Mouse (Mus musculus) hindbrain, embryonic 16.5 days (tissue): ENCODE data around the gene Trmt13. TPM values are rescaled to one million over a fixed set of nuclear protein-coding genes. Genes with fewer than 3 reads are reported as not detected.

Experiments
- ATAC-seq: fragments of 200-750 bp; cut with Nextera tagmentation; 2 replicates; pipeline ENCODE4 v1.8.0; 2017; ENCODE audit warnings: moderate TSS enrichment, moderate library complexity
- H3K27ac ChIP-seq: fragments of 300-500 bp; sonication (generic); 2 replicates; pipeline ENCODE4 v1.5.1; 2014; ENCODE audit warnings: low read depth, mild to moderate bottlenecking, control low read depth, low read length, moderate library complexity
- H3K27me3 ChIP-seq: fragments of 300-500 bp; sonication (generic); replicated peaks from 2 replicates; pipeline ENCODE4 v1.6.1; 2014; ENCODE audit warnings: low read length; ENCODE audit not compliant: control insufficient read depth, insufficient read depth
- H3K36me3 ChIP-seq: fragments of 300-500 bp; sonication (generic); 2 replicates; pipeline ENCODE4 v1.6.1; 2014; ENCODE audit warnings: mild to moderate bottlenecking, low read length, moderate library complexity, mixed read lengths; ENCODE audit not compliant: control insufficient read depth, insufficient read depth
- H3K4me1 ChIP-seq: fragments of 300-500 bp; sonication (generic); 2 replicates; pipeline ENCODE4 v1.6.1; 2014; ENCODE audit warnings: low read depth, low read length; ENCODE audit not compliant: control insufficient read depth, insufficient read depth
- H3K4me2 ChIP-seq: fragments of 300-500 bp; sonication (generic); 2 replicates; pipeline ENCODE4 v1.6.1; 2014; ENCODE audit warnings: mild to moderate bottlenecking, low read length, control low read depth, moderate library complexity
- H3K4me3 ChIP-seq: fragments of 300-500 bp; sonication (generic); 2 replicates; pipeline ENCODE4 v1.5.1; 2014; ENCODE audit warnings: mild to moderate bottlenecking, low read length, control low read depth, moderate library complexity
- H3K9ac ChIP-seq: fragments of 300-500 bp; sonication (generic); 2 replicates; pipeline ENCODE4 v1.6.1; 2014; ENCODE audit warnings: low read depth, mild to moderate bottlenecking, control low read depth, low read length, moderate library complexity
- H3K9me3 ChIP-seq: fragments of 300-500 bp; sonication (generic); 2 replicates; pipeline ENCODE4 v1.6.1; 2014; ENCODE audit warnings: mild to moderate bottlenecking, low read length, moderate library complexity; ENCODE audit not compliant: control insufficient read depth
- WGBS: fragments of 180-500 bp; shearing (Covaris S2); extraction: QIAGEN DNeasy Blood & Tissue Kit; methylation state at CpG from one replicate; pipeline ENCODE4 v1.1.7; 2014; 5-methylcytosine and 5-hydroxymethylcytosine counted together
- polyA plus RNA-seq: library from polyadenylated mRNA; unstranded; fragments of >200 nt; fragmentation: Nextera tagmentation; extraction: Ambion mirVana; gene quantifications from 2 replicates; pipeline ENCODE4 v1.2.1, GENCODE M21; 2015

The Trmt13 gene
- polyA plus RNA-seq, 1 experiment from 2014 or later: 22.5 TPM

GRCm38 (mm10) chr3:116653278-116653945 lies 39.0 kb upstream of the Trmt13 start:
- no peak overlapping the region for H3K4me2 ChIP-seq
- H3K27ac ChIP-seq: no peak overlapping the region
- H3K9me3 ChIP-seq: no peaks in the 10 kb centered on the region
- H3K4me3 ChIP-seq: no peak overlapping the region
- no peak; the same call in 1 of the 2 replicates for ATAC-seq
- H3K9ac ChIP-seq: no peak overlapping the region
- WGBS: 65% methylated on average over 5 of the region's 5 CpGs
- H3K4me1 ChIP-seq: peaks cover 12% of the 10 kb centered on the region
- 0 out of 2 replicates have a peak, but pooled peaks cover 2% of the 10 kb centered on the region for H3K36me3 ChIP-seq
- no peaks in the 10 kb centered on the region for H3K27me3 ChIP-seq

DNA sequence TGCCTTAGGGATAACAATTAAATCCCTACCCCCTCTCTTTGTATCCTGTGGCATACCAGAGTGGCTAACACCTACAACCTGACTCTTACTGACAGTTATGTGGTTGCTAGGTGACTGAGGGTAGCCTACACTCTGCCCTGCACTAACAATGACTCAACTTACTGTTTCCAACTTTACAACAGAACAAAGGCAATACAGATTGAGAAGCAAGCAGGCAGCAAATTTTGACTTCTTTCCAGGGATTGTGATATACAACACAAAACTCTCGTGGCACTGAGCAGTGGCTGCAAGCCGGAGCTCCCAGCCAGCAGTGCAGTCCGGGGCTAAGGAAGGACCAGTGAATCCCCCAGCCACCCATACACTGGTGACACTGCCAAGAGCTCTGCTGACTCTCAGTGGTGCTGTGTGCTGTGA lies 37.7 kb upstream of the Trmt13 start:
- H3K27me3 ChIP-seq: no peaks in the 10 kb centered on the region
- H3K27ac ChIP-seq: no peak overlapping the region
- 0 out of 2 replicates have a peak, but pooled peaks cover 2% of the 10 kb centered on the region for H3K36me3 ChIP-seq
- 50% methylated on average over 3 of the region's 3 CpGs for WGBS
- H3K9me3 ChIP-seq: no peaks in the 10 kb centered on the region
- H3K4me3 ChIP-seq: no peak overlapping the region
- H3K9ac ChIP-seq: no peak overlapping the region
- no peak overlapping the region for H3K4me2 ChIP-seq
- H3K4me1 ChIP-seq: peaks cover 9% of the 10 kb centered on the region
- peak; percentile 66; the same call in 1 of the 2 replicates for ATAC-seq

GRCm38 (mm10) chr3:116650698-116651097 lies 36.3 kb upstream of the Trmt13 start:
- H3K4me1 ChIP-seq: peaks cover 9% of the 10 kb centered on the region
- no peak overlapping the region for H3K9ac ChIP-seq
- no peak overlapping the region for H3K27ac ChIP-seq
- no peak overlapping the region for H3K4me3 ChIP-seq
- H3K9me3 ChIP-seq: no peaks in the 10 kb centered on the region
- H3K27me3 ChIP-seq: no peaks in the 10 kb centered on the region
- WGBS: 96% methylated on average over 9 of the region's 9 CpGs
- H3K4me2 ChIP-seq: no peak overlapping the region
- ATAC-seq: no peak
- H3K36me3 ChIP-seq: peaks cover 5% of the 10 kb centered on the region; the same call in 1 of the 2 replicates

DNA sequence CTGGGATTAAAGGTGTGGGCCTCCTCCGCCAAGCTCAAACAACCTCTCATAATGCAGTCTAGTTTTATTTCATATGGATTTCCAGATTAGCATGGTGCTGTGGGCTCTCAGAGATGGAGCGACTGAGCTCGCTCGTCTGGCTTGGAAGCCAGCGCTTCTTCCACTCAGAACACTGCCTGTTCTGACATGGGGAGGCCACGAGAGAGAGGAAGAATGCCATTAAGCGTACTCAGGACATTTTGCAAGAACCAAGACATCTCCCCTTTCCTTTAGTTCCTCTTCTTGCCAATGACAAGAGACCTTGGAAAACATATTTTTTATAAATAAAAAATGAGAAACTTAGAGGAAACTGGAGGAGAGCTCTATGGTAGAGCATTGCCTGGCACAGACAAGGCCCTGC lies 34.4 kb upstream of the Trmt13 start:
- Histone ChIP-seq H3K4me1 (peaks cover 7% of the 10 kb centered on the region), H3K4me3 (no peak overlapping the region), H3K9ac (no peak overlapping the region), H3K4me2 (no peak overlapping the region), H3K27me3 (no peaks in the 10 kb centered on the region), H3K36me3 (peaks cover 13% of the 10 kb centered on the region; the same call in 1 of the 2 replicates), H3K27ac (no peak overlapping the region), H3K9me3 (no peaks in the 10 kb centered on the region)
- 90% methylated on average over 7 of the region's 7 CpGs for WGBS
- no peak for ATAC-seq

DNA sequence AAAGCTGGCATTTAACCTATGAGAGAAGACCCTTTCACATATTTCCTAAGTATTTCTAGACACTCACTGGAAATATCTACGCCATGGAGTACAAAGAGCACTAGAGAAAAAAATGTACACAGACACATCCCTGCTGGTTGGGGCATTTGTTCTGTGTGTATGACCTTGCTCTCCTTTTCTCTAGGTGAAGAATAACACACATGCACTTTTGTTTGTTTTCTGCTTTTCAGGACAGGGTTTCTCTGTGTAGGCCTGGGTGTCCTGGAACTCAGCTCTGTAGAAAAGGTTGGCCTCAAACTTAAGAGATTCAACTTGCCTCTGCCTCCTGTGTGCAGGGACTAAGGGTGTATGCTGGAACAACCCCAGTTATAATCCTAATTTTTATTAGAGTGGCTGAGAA lies 32.0 kb upstream of the Trmt13 start:
- H3K36me3 ChIP-seq: peaks cover 21% of the 10 kb centered on the region; the same call in 1 of the 2 replicates
- H3K4me2 ChIP-seq: no peak overlapping the region
- no peak overlapping the region for H3K4me3 ChIP-seq
- no peaks in the 10 kb centered on the region for H3K4me1 ChIP-seq
- 89% methylated on average over 1 of the region's 1 CpGs for WGBS
- H3K9me3 ChIP-seq: no peaks in the 10 kb centered on the region
- H3K9ac ChIP-seq: no peak overlapping the region
- no peaks in the 10 kb centered on the region for H3K27me3 ChIP-seq
- ATAC-seq: no peak
- no peak overlapping the region for H3K27ac ChIP-seq

- Histone ChIP-seq H3K27me3 (no peaks in the 10 kb centered on the region), H3K27ac (no peak overlapping the region), H3K4me1 (no peaks in the 10 kb centered on the region), H3K36me3 (peaks cover 37% of the 10 kb centered on the region), H3K9me3 (no peaks in the 10 kb centered on the region), H3K4me3 (no peak overlapping the region), H3K4me2 (no peak overlapping the region), H3K9ac (no peak overlapping the region)
- ATAC-seq: no peak
- WGBS: 100% methylated on average over 2 of the region's 2 CpGs
Measured at GRCm38 (mm10) chr3:116642373-116642772, 28.0 kb upstream of the Trmt13 start.

GRCm38 (mm10) chr3:116641811-116642371 lies 27.5 kb upstream of the Trmt13 start:
- Histone ChIP-seq H3K4me2 (no peak overlapping the region), H3K4me1 (no peaks in the 10 kb centered on the region), H3K9ac (no peak overlapping the region), H3K27ac (no peak overlapping the region), H3K9me3 (no peaks in the 10 kb centered on the region), H3K4me3 (no peak overlapping the region), H3K36me3 (peaks cover 37% of the 10 kb centered on the region), H3K27me3 (no peaks in the 10 kb centered on the region)
- 94% methylated on average over 6 of the region's 6 CpGs for WGBS
- no peak for ATAC-seq

DNA sequence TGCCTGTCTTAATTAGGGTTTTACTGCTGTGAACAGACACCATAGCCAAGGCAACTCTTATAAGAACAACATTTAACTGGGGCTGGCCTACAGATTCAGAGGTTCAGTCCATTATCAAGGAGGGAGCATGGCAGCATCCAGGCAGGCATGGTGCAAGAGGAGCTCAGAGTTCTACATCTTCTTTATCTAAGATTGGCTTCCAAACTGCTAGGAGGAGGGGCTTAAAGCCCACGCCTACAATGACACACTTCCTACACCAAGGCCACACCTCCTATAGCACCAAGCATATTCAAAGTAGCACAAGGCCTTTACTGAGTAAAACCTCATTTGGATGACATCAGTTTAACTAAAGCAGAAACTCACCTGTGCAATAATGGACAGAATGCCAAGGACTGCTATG lies 25.6 kb upstream of the Trmt13 start:
- Histone ChIP-seq H3K27me3 (no peaks in the 10 kb centered on the region), H3K4me3 (no peak overlapping the region), H3K4me2 (no peak overlapping the region), H3K36me3 (peaks cover 37% of the 10 kb centered on the region), H3K27ac (no peak overlapping the region), H3K4me1 (no peaks in the 10 kb centered on the region), H3K9ac (no peak overlapping the region), H3K9me3 (no peaks in the 10 kb centered on the region)
- no peak for ATAC-seq
- WGBS: 85% methylated on average over 1 of the region's 1 CpGs

- no peaks in the 10 kb centered on the region for H3K27me3 ChIP-seq
- H3K9ac ChIP-seq: no peak overlapping the region
- H3K36me3 ChIP-seq: peaks cover 40% of the 10 kb centered on the region
- H3K4me2 ChIP-seq: no peak overlapping the region
- no peak overlapping the region for H3K4me3 ChIP-seq
- 89% methylated on average over 7 of the region's 7 CpGs for WGBS
- H3K4me1 ChIP-seq: no peaks in the 10 kb centered on the region
- no peak for ATAC-seq
- no peak overlapping the region for H3K27ac ChIP-seq
- H3K9me3 ChIP-seq: no peaks in the 10 kb centered on the region
Measured at GRCm38 (mm10) chr3:116638572-116638971, 24.2 kb upstream of the Trmt13 start.
